Mouse (Mus musculus) adrenal gland, adult 18-20 months (tissue): ENCODE results near the gene Golgb1. TPM values are rescaled to one million over a fixed set of nuclear protein-coding genes. Genes with fewer than 3 reads are reported as not detected.
"Not testable (repeated sequence)": the region's sequence is repeated elsewhere in the genome, so short reads cannot be mapped to it uniquely, and the experiment has no call there.

Experiments
- DNase-seq, 2 experiments: peaks; one replicate each; pipeline ENCODE4 v3.0.0; 2021 to 2022; ENCODE audit warnings: low spot score in 2 of 2
- long read RNA-seq, 2 experiments: library from polyadenylated mRNA; stranded (forward); transcript quantifications; one replicate each; pipeline ENCODE4 v2.0.0; 2021
- total RNA-seq, 2 experiments: library from RNA; stranded (reverse); gene quantifications; 1 replicate in 1 of 2; 2 replicates in 1 of 2; pipeline ENCODE4 v1.2.3; 2021

The Golgb1 gene
- total RNA-seq: 10 to 100 TPM; 59.5 to 80.9 TPM
- long read RNA-seq, experiment 1, partial matches to known transcripts: 2 of 3 reads
- long read RNA-seq, experiment 1, other reads (novel, unspliced or antisense): 1 of 3 reads
- long read RNA-seq, experiment 2, transcript Golgb1-205 (4 exons, 509 nt): major isoform, 7 of 59 reads
- long read RNA-seq, experiment 2, partial matches to known transcripts: 34 of 59 reads
- long read RNA-seq, experiment 2, other reads (novel, unspliced or antisense): 18 of 59 reads

DNA sequence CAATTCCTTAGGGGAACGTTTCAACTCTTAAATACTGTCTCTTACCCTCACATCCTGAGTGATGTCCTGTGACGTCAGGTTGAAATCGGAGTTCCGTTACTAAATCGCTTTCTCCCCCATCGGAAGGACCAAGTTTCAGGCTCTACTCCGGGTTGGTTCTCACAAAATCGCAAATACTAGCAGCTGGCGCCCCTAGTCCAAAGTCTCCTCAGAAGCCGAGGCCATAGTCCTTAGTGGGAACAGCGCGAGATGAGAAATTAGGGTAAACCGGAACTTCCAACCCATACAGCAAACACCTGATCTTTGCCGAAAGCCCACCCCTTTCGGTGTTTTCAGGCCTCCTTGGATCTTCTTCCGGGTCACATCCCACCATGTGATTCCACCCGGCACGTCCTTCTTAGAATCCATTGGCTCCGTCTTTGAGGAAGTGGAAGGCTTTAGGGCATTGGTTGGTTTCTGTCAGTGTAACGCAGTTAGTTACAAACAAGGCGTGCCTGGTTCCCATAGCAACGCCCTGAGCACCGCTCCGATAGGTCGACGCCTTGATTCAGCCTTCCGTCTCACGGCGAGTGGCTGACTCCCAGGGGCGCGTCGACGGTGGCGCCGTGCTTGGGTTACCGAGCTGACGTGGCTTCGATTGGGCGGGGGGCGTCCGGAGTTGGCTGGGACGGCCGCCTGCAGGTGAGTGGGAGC is at the start of gene Golgb1, which contains the start of gene Eaf2:
Gene Golgb1, plus strand, starts transcription at position 558 of the 693 bp plus-strand sequence.
Gene Eaf2, minus strand, starts transcription at position 421 of the 693 bp plus-strand sequence.
- DNase-seq: peak; percentile 83

DNA sequence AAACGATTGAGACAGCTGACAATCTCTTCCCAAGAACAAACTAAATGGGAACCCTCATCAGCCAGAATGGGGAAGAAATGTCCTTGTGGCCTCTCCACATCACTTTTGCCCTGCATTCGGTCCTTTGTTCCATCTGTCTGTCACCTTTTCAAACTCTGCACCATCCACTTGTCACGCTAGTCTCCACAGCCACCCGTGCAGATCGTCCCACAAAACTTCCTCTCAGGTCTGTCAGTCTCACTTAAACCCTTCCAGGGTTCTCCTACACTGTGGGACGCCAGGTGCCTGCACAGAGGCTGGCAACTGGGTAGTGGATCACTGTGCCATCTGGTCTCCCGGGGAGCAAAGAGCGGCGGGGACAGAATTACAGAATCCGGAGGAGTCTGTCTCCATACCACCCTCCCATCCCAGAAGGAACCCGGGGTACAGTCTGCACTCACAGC is 47.3 kb upstream of the Golgb1 start:
- no peak for DNase-seq

DNA sequence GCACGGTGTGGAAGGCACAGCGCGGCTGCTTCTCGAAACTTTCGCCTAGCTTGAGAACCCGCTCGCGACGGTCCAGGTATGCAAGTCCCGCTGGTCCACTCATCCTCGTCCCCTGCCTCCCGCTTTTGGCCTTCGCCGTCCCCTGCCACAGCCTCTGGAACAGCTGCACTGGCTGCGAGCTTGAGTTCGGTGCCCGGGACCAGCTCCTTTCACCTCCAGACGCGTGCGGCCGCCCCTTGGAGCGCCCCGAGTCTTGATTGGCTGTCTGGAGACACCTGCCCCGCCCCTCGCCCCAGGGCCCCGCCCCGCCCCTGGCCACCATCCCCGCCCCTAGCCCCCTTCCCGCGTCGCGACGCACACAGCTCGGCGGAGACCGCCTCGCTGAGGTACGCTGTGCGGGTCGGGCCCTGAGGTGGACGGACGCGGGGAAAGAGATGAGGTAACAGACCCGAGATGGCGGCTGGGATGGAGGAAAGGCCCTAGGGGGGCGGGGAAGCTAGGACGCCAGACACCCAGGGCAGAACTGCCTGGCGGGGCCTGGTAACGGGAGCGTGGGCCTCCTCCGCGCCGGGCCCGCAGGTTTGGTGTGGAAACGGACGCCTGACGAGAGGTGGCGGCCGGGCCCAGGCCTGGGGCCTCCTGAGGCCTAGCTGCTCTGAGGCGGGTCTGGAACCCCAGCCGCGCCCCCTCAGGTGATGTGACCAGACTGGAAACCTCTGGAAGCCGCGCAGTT is 46.7 kb upstream of the Golgb1 start, which contains the start of gene Iqcb1:
Gene Iqcb1, plus strand, starts transcription at position 332 of the 733 bp plus-strand sequence.
- DNase-seq: peak; percentile 76 to 81

DNA sequence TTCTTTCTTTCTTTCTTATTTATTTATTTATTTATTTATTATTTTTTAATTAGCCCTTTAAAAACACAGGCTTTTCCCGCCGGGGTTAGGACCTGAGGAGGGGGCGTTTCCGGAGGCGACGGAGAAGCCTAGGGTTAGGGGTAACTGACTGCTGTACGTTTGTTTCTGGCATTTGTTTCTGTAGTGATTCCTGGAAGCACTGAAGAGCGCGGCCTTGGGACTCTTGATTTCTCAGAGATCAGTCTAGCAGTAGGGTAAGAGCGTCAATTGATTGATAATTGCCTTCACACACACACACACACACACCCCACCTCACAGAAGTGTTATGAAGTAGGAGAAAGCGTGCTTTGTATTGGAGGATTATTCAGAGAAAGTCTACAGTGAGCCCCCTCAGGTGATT is 46.1 kb upstream of the Golgb1 start:
- DNase-seq: peak in 1 of 2 experiments; percentile 13

DNA sequence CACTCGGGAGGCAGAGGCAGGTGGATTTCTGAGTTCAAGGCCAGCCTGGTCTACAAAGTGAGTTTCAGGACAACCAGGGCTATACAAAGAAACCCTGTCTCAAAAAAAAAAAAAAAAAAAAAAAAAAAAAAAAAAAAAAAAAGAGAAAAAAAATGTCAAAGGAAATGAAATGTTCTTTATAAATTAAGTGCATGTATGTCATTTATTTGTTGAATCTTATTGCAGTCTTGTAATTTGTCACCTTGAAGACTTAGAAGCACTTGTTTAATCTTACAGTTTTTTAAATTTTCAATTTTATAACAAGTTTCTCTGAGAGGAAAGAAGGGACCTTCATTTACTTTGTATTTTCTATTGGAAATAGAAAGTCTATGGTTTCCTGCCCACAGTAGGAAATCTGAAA is 28.0 kb upstream of the Golgb1 start:
- not testable (repeated sequence) for DNase-seq

DNA sequence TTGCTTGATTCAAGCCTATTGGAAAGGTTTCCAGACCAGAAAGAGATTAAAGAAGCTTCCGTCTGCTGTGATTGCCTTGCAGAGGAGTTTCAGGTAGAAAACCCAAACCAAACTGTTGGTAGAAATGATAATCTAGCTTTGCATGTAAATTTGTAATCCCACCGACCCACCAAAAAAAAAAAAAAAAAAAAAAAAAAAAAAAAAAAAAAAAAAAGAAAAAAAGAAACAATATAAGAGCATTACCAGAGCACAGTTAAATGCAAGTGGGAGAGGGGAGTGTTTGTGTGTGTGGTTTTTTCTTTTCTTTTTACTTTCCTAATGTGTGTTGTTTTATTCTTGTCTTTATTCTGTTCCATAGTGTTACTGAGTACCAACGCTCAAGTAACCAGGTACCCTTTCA is 23.7 kb upstream of the Golgb1 start:
- no peak for DNase-seq

DNA sequence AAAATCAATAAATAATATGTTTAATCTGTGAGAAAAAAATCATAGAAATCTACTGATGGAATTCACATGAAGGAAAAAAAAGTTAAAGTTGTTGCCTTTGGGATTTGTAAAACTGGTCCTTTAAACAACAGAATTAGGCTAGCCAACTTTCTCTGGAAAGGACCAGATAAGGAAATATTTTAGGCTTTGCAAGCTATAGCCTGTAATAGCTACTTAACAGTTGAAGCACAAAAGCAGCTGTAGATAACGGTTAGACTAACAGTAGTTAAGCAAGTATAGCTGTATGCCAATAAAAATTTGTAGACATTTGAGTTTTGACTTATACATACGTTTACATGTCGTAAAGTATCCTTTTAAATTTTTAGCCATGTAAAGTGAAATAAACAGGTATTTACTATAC is 11.4 kb upstream of the Golgb1 start:
- DNase-seq: no peak

DNA sequence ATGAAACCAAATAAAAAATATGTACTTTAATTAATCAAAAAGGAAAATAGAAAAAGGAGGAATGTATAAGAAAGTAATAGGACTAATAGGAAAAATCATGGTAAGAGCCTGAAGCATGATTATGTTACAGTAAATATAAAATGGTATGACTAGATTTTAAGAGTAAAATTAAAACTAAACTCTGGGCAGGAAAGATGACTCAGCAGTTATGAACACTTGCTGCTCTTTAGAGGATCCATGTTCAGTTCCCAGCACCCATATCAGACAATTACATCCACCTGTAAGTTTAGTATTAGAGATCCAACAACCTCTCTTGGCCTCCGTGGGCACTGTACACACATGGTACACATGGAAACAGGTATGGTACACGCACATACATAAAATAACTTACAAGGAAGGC is 5.5 kb upstream of the Golgb1 start:
- DNase-seq: no peak

DNA sequence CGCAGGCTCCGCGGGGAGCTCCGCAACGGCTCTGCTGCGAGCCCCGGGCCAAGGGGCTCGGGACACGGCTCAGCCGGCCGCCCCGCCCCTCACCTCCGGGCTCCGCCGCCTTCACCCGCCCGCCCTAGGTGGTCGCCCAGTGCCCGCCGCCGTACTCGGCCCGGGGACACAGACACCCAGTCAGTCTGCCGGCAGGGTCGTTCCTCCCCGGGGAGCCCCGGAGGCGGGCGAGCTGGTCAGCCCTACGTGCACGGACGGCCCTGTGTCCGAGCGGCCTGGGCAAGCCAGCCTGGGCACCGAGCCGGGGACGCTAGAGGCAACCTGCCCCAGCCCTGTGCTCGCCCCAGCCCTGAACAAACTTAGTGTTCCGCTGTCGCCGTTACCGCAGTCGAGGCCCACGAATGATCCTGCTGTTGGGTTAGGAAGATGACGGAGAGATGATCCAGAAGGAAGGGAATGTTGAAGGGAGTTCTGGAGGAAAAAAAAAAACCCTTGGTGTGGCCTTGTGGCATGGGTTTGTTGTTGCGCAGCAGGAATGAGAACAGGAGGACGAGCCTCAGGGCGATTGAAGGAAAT is 424 bp downstream of the Golgb1 start:
- DNase-seq: peak in 1 of 2 experiments; percentile 58

DNA sequence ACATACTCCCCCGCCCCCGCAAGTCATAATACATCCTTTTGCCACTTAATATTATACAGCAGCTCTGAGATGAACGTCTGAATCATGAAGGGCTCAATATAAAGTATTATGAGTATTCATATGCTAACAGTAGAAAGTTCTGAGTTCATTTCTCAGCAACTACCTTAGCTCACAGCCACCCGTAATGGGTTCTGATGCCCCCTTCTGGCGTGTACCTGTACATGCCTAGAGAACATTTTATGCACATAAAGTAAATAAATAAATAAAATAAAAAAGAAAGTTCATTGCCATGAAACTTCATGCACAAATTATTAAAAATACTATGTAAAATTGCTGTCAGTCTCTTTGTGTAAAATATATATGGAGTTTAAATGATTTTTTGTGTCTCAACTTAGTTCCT is 2.4 kb downstream of the Golgb1 start:
- no peak for DNase-seq

DNA sequence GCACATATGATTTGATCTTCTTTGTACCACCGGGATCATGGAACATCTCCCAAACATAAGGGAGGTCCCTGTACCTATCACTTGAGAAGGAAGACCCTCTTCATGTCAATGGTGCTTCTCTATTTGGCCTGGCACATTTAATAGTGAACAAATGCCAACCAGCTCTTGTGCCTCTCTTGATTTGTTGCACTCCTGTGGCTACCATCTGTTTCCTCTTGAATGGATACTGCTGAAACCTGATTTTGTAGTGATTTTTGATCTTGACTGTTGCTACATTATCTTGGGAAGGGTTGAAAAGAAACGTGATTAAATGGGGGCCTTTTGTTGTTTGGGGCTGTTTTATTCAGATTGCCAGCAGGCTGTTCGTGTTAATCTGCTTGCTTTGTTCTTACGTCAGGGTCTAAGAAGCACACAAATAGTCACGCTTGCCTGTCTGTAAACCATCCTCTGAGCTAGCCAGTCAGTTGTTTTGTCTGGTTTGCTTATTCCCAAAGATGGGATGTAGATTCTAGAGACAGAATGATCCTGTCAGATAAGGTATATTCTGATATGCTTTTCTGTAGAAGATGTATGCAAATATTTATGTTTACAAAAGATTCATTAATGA is 7.9 kb downstream of the Golgb1 start:
- no peak for DNase-seq

DNA sequence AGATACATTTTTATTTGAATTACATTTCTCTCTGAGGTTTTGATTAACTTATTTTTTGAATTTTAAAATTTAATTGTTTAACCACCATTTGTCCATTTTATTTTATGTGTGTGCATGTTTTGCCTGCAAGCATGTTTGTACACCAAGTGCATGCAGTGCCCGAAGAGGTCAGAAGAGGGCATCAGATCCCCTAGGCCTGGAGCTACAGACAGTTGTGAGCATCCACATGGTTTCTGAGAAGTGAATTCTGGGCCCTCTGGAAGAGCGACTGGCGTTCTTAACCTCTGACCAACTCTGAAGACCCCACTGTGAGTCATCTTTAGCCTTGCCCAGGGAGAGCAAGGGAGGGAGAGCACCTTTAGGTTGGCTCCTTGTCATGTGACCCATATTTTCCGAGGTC is 9.9 kb downstream of the Golgb1 start:
- DNase-seq: no peak

DNA sequence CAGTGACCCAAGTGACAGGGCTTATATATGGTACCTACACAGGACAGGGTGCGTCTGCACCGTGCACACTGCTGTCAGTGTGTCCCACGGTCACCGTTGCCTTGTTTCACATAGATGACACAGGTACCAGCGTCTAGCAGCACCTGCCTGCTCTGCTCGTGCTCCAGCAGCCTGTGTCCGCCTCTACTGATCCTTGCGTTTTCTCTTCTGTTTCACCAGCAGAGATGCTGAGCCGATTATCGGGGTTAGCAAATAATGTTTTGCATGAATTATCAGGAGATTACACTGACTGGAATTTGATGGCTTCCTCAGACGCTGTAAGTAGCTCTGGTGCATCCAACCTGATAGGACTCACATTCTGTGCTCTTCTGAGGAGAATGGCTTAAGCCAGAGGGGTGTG is 11.0 kb downstream of the Golgb1 start:
- no peak for DNase-seq

DNA sequence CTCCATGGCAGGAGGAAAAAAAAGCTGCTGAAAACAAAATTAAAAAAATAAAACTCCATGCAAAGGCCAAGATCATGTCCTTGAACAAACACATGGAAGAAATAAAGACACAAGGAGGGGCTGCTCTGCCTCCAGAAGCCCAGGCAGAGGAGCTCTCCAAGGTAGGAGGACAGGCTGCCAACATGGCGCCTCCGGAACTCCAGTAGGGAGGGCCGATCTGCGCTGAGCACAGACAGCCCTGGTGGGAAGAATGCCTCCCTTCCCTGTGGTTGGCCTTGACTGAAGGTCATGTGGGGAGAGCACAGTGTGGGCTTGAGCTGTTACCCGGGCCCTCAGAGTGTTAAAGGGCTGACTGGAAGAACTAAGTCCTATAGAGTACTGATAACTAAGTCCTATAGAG is 12.6 kb downstream of the Golgb1 start:
- no peak for DNase-seq

DNA sequence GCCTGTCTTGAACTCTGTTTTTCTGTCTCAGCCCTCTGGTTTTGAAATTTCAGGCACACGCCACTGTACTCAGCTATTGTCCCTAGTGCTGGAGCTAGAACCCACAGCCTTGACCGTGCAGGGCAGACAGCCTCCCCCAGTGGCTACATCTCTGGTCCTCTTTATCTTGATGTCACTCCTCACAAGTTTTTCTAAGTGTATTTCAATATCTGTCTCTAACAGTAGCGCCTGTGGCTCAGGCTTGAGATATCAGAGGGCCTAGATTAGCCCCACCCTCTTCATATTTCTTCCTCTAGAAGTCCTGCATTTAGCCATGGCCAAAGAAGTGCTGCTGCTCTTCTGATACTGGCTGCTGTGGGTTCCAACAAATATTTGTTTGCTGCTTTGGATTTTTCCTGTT is 15.6 kb downstream of the Golgb1 start:
- no peak for DNase-seq

DNA sequence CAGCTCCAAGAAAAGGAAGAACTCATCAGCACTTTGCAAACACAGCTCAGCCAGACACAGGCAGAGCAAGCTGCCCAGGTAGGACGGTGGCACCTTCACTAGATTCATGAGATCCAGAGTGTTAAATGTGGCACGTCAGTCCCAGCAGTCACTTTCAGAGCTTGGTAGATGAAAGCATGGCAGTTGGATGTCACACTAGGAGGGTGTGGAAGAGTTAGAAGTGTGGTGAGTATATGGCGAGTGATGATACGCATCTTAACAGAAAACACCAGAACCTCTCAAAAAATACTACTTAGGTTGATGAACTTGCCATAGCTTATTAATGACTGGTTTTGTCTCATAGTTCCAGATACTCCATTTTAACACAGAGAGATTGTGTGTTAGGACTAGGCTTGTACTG is 16.5 kb downstream of the Golgb1 start:
- DNase-seq: no peak

DNA sequence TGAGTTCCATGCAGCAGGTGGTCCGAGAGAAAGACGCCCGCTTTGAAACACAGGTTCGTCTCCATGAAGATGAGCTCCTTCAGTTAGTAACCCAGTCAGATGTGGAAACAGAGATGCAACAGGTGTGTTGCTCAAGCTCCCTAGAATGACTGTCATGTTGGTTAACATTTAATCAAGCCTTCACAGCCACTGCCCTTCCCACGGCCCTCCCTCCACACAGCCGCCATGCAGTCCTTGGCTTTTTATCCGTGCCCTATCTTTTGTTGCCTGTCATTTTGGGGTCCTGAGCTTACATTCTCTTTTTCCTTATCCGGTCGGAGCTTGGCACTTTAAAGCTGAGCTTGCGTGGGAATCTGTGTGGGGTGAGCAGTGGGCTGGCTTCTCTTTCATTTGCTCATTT is 18.4 kb downstream of the Golgb1 start:
- DNase-seq: no peak

DNA sequence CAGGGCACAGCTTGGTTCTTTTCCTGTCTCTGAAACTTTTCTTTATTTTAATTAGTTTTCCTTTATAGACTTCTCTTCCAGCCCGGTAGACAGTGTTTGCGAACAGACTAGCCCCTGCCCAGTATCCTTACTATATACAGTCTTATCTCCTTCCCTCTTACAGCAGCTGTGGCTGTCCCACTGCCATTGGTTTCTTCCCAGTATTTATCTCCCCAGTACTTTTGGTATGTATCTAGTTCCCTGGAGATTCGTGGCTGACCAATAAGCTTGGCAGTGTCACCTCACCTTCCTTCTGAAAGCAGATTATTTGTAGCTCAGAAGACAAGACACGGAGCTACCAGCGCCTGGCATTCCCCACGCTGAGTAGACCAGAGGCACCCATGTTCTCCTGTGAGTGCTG is 21.8 kb downstream of the Golgb1 start:
- no peak for DNase-seq

DNA sequence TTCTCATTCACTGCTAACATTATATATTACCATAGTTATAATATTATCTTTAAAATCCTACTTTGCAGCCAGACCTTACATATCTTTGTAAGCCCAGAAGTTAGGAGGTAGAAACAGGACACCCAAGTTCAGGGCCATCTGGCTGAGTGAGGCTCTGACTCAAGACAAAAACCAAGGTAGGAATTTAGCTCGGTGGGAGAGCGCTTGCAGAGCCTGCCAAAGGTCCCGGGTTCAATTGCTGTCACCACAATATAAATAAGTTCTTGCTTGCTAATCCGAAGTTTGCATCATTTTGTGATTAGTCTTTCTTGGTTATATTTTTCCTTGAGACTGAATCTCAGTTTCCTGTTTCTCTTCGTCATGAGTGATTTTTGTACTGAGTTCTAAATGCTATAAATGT is 28.2 kb downstream of the Golgb1 start:
- no peak for DNase-seq

DNA sequence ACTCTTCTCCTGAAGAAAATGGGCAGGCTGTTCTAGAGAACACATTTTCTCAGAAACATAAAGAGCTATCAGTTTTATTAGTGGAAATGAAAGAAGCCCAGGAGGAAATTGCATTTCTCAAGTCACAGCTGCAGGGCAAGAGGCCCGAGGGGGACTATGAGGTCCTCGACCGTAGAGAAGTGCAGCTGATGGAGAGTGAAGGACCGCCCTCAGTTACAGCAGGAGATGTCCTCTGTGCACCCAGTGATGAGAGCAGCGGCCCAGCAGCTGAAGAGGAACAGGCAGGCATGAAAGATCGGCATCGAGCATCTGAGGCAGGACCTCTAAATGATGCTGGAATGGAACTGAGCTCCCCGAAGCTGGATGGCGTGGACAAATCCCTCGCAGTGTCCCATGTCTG is 37.0 kb downstream of the Golgb1 start:
- DNase-seq: no peak

DNA sequence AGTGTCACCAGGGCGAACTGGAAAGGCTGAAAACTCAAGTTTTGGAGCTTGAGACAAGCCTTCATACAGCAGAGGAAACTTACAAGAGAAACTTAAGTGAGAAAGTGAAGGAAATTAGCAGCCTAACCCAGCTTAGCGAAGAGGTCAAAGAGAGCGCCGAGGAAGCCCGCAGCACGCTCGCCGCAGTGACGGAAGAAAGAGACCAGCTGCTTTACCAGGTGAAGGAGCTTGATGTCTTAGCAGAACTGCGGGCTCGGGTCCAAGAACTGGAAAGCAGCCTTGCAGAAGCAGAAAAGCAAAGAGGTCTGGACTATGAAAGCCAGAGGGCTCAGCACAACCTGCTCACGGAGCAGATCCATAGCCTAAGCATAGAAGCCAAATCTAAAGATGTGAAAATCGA is 37.4 kb downstream of the Golgb1 start:
- no peak for DNase-seq
